Mouse (Mus musculus) intestine, embryonic 14.5 days (tissue): ENCODE data around the gene Serpinb9b. TPM values are rescaled to one million over a fixed set of nuclear protein-coding genes. Genes with fewer than 3 reads are reported as not detected.

Source experiments
- ATAC-seq: fragments of 200-750 bp; cut with Nextera tagmentation; replicated peaks from 2 replicates; pipeline ENCODE4 v1.8.0; 2017; ENCODE audit warnings: low read depth, moderate number of reproducible peaks, moderate TSS enrichment, moderate library complexity; ENCODE audit not compliant: low FRiP score, low TSS enrichment
- DNase-seq: peaks from one replicate; pipeline ENCODE4 v3.0.0-alpha.2; 2018; ENCODE audit warnings: low spot score
- H3K27ac ChIP-seq: fragments of 300-500 bp; sonication (generic); 2 replicates; pipeline ENCODE4 v1.5.1; 2014; ENCODE audit warnings: low read depth, mild to moderate bottlenecking, control low read depth
- H3K27me3 ChIP-seq: fragments of 300-500 bp; sonication (generic); replicated peaks from 2 replicates; pipeline ENCODE4 v1.6.1; 2014; ENCODE audit warnings: low read length, control low read depth; ENCODE audit not compliant: control insufficient read depth, insufficient read depth
- H3K36me3 ChIP-seq: fragments of 300-500 bp; sonication (generic); 2 replicates; pipeline ENCODE4 v1.6.1; 2014; ENCODE audit warnings: low read length, control low read depth; ENCODE audit not compliant: control insufficient read depth, insufficient read depth
- H3K4me1 ChIP-seq: fragments of 300-500 bp; sonication (generic); replicated peaks from 2 replicates; pipeline ENCODE4 v1.6.1; 2014; ENCODE audit warnings: low read length, control low read depth, mixed read lengths; ENCODE audit not compliant: control insufficient read depth, insufficient read depth
- H3K4me2 ChIP-seq: fragments of 300-500 bp; sonication (generic); 2 replicates; pipeline ENCODE4 v1.6.1; 2014; ENCODE audit warnings: low read length
- H3K4me3 ChIP-seq: fragments of 300-500 bp; sonication (generic); 2 replicates; pipeline ENCODE4 v1.5.1; 2014; ENCODE audit warnings: low read depth, low read length, control low read depth, mixed read lengths
- H3K9ac ChIP-seq: fragments of 300-500 bp; sonication (generic); 2 replicates; pipeline ENCODE4 v1.6.1; 2014; ENCODE audit warnings: mild to moderate bottlenecking, low read length
- H3K9me3 ChIP-seq: fragments of 300-500 bp; sonication (generic); 2 replicates; pipeline ENCODE4 v1.6.1; 2016; ENCODE audit warnings: low read length, control low read depth; ENCODE audit not compliant: control insufficient read depth
- WGBS: fragments of 180-500 bp; shearing (Covaris S2); extraction: QIAGEN DNeasy Blood & Tissue Kit; methylation state at CpG from one replicate; pipeline ENCODE4 v1.1.7; 2014; 5-methylcytosine and 5-hydroxymethylcytosine counted together
- polyA plus RNA-seq: library from polyadenylated mRNA; unstranded; fragments of >200 nt; fragmentation: Nextera tagmentation; extraction: Ambion mirVana; gene quantifications from 2 replicates; pipeline ENCODE4 v1.2.1, GENCODE M21; 2014

Serpinb9b gene
- polyA plus RNA-seq, result 0.12 and 0.17 TPM in 2 replicates

GRCm38 (mm10) chr13:33027244-33027643, at the start of gene Serpinb9b:
Gene Serpinb9b (plus strand): TSS chr13:33027416.
- Histone ChIP-seq H3K36me3 (no peaks in the 10 kb centered on the region), H3K4me2 (no peak within 1 kb of the TSS), H3K27me3 (no peaks in the 10 kb centered on the region), H3K4me3 (no peak within 1 kb of the TSS), H3K27ac (no peak within 1 kb of the TSS), H3K9me3 (no peaks in the 10 kb centered on the region), H3K4me1 (no peaks in the 10 kb centered on the region), H3K9ac (no peak within 1 kb of the TSS)
- ATAC-seq (no peak), DNase-seq (no peak)
- WGBS, result 72% methylated on average over 2 of the region's 2 CpGs

- ATAC-seq, result no peak
- no peaks in the 10 kb centered on the region for H3K9me3 ChIP-seq
- 84% methylated on average over 4 of the region's 4 CpGs for WGBS
- H3K4me1 ChIP-seq, result no peaks in the 10 kb centered on the region
- no peak overlapping the region for H3K4me3 ChIP-seq
- no peaks in the 10 kb centered on the region for H3K27me3 ChIP-seq
- no peak overlapping the region for H3K27ac ChIP-seq
- DNase-seq, result no peak
- H3K9ac ChIP-seq, result no peak overlapping the region
- no peak overlapping the region for H3K4me2 ChIP-seq
- no peaks in the 10 kb centered on the region for H3K36me3 ChIP-seq
These were observed 44.6 kb upstream of the Serpinb9b start for GRCm38 (mm10) chr13:32982556-32983042.

- Histone ChIP-seq H3K4me2 (no peak overlapping the region), H3K9me3 (no peaks in the 10 kb centered on the region), H3K4me3 (no peak overlapping the region), H3K4me1 (no peaks in the 10 kb centered on the region), H3K36me3 (no peaks in the 10 kb centered on the region), H3K27ac (no peak overlapping the region), H3K27me3 (no peaks in the 10 kb centered on the region), H3K9ac (no peak overlapping the region)
- DNase-seq, result no peak
- ATAC-seq, result no peak
These were observed 41.0 kb upstream of the Serpinb9b start for GRCm38 (mm10) chr13:32986256-32986655.

- no peaks in the 10 kb centered on the region for H3K27me3 ChIP-seq
- peak; percentile 54 for DNase-seq
- peak; percentile 76 for ATAC-seq
- H3K4me2 ChIP-seq, result no peak overlapping the region
- no peak overlapping the region for H3K4me3 ChIP-seq
- H3K9ac ChIP-seq, result no peak overlapping the region
- no peaks in the 10 kb centered on the region for H3K36me3 ChIP-seq
- H3K27ac ChIP-seq, result no peak overlapping the region
- 41% methylated on average over 10 of the region's 10 CpGs for WGBS
- H3K4me1 ChIP-seq, result no peaks in the 10 kb centered on the region
- no peaks in the 10 kb centered on the region for H3K9me3 ChIP-seq
These were observed 33.9 kb upstream of the Serpinb9b start for GRCm38 (mm10) chr13:32993152-32993893.

GRCm38 (mm10) chr13:32993894-32994242, 33.3 kb upstream of the Serpinb9b start:
- DNase-seq (no peak), ATAC-seq (no peak)
- no peaks in the 10 kb centered on the region for H3K36me3 ChIP-seq
- H3K27ac ChIP-seq, result no peak overlapping the region
- no peaks in the 10 kb centered on the region for H3K27me3 ChIP-seq
- WGBS, result 84% methylated on average over 2 of the region's 2 CpGs
- H3K9me3 ChIP-seq, result no peaks in the 10 kb centered on the region
- H3K4me2 ChIP-seq, result no peak overlapping the region
- H3K4me1 ChIP-seq, result no peaks in the 10 kb centered on the region
- H3K4me3 ChIP-seq, result no peak overlapping the region
- no peak overlapping the region for H3K9ac ChIP-seq

DNA sequence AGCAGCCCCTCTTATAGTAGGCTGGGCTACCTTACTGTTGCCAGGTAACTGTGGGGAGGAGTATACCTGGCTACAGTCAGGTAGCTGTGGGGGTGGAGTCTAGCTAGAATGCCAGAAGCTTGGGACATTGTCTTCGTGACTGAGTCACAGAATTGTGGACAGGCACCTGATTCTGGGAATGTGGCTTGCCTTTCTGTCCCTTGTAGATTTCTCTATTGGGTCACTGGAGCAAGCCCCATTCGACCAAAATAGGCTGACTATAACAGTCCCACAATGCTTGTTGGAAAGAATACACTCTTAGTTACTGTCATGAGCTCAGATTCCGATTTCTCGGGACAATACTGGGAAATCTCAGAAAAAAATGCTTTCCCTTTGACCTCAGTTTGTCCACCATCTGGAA, 32.2 kb upstream of the Serpinb9b start:
- Histone ChIP-seq H3K4me3 (no peak overlapping the region), H3K9me3 (no peaks in the 10 kb centered on the region), H3K27me3 (no peaks in the 10 kb centered on the region), H3K4me2 (no peak overlapping the region), H3K9ac (no peak overlapping the region), H3K27ac (no peak overlapping the region), H3K4me1 (no peaks in the 10 kb centered on the region), H3K36me3 (no peaks in the 10 kb centered on the region)
- ATAC-seq (no peak), DNase-seq (no peak)
- WGBS, result 75% methylated on average over 4 of the region's 4 CpGs

DNA sequence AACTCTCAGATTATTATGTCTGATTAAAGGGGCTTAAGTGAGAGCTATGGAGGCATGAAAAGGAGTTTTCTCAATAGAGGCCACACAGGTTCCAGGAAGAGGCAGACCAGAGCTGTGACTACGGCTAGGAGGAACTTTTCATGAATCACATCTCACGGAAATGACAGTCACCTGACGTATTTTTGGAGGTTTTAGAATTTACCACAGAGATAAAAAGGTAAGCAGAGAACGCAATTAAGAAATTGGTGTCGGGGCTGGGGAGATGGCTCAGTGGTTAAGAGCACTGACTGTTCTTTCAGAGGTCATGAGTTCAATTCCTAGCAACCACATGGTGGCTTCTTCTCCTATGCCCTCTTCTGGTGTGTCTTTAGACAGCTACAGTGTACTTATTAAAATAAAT, 25.9 kb upstream of the Serpinb9b start:
- no peak overlapping the region for H3K27ac ChIP-seq
- H3K9ac ChIP-seq, result no peak overlapping the region
- H3K4me2 ChIP-seq, result no peak overlapping the region
- DNase-seq (no peak), ATAC-seq (no peak)
- H3K36me3 ChIP-seq, result no peaks in the 10 kb centered on the region
- no peaks in the 10 kb centered on the region for H3K27me3 ChIP-seq
- H3K4me1 ChIP-seq, result no peaks in the 10 kb centered on the region
- 92% methylated on average over 5 of the region's 5 CpGs for WGBS
- H3K4me3 ChIP-seq, result no peak overlapping the region
- H3K9me3 ChIP-seq, result no peaks in the 10 kb centered on the region

DNA sequence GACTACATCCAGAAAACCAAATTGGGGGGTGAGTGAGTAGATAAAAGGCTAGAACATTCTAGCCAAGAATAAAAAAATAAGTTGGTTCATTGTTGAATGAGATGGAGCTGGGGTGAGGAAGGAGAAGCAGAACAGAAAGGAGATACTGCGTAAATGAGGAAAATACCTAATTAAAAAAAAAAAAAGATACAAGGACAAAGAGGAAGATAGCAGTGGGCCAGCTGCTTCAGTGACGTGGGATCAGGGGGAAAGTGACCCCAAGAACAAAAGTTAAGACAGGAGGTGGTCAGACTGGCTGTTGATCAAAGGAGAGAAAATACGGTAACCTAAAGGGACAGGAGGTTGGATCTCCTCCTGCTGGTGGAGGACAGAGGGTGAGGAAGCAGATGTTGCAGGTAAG, 24.3 kb upstream of the Serpinb9b start, which contains the start of gene Serpinb9:
Gene Serpinb9 (plus strand): TSS at position 301 of the 400 bp plus-strand sequence.
- peak within 1 kb of the TSS; percentile 62 for H3K4me2 ChIP-seq
- no peaks in the 10 kb centered on the region for H3K27me3 ChIP-seq
- no peak for ATAC-seq
- H3K4me3 ChIP-seq, result peak within 1 kb of the TSS; percentile 35
- H3K4me1 ChIP-seq, result no peaks in the 10 kb centered on the region
- DNase-seq, result no peak
- WGBS, result 96% methylated on average over 3 of the region's 3 CpGs
- no peaks in the 10 kb centered on the region for H3K36me3 ChIP-seq
- H3K9ac ChIP-seq, result peak within 1 kb of the TSS; percentile 45
- H3K9me3 ChIP-seq, result no peaks in the 10 kb centered on the region
- peak within 1 kb of the TSS; percentile 88 for H3K27ac ChIP-seq
